Mouse (Mus musculus) layer of hippocampus, adult 11-12 months (tissue): ENCODE measurements around the gene Ptk7.

ENCODE experiments used
- DNase-seq: peaks from one replicate; pipeline ENCODE4 v3.0.0; 2022; ENCODE audit warnings: low spot score

The Ptk7 gene

GRCm38 (mm10) chr17:46521174-46521573, 108.1 kb downstream of the Ptk7 start:
- DNase-seq, result no peak

DNA sequence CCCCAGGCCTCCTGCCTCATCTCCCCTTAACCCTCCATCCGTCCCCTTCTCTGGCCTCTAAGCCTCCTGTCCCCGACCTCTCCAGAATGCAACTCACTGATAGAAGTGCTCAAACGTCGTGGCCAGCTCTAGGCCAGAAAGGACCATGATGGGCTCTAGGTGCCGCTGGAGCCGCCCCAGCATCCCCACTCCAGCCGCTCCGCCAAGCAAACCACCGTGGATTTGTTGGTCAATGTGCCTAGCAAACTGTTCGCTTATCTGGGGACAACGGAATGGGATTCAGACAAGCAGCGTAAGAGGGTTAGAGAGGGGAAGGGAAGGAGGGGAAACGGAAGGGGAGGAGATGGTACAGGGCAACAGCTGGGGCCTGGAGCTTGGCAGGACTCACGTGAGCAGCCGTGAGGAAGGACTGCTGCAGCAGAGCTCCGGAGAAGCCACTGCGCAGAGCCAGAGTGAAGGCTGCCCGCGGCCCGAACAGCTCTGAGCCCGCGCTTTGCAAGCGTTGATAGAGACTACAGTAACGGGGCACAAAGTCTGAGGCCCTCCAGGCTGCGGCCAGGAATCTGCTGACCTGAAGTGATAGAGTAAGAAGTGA, 108.8 kb downstream of the Ptk7 start:
- DNase-seq, result no peak

DNA sequence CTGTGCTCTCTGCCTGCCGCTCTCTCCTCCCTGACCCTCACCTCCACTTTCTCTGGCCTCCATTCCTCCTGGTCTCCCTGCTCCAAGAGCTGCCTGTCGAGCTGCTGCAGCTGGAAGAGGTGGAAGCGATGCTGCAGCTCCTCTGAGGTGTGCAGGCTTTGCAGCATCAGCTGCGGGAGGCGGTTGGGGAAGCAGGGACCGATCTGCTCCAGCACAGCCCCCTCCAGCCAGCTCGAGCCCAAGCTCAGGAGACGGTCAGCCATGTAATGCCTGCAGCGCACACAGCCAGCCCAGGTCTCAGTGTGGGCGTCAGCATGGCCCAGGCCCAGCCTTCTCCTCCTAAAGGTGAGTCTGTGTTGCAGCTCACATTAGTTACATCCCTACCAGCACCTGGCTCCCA, 109.3 kb downstream of the Ptk7 start:
- DNase-seq, result no peak
